Comparison of ENCODE assay signal across 8 mouse cellular contexts in genomic region chr3:51881981-51882380, GRCm38 (mm10).
DNase-seq lines count a peak whose midpoint lies in the region; ATAC-seq and TF ChIP-seq lines count a peak whose summit lies in the region.

No protein-coding gene starts in this region.

- peak; percentile 32 to 43 for DNase-seq in lung, adult 18-20 months
- DNase-seq in lung, adult 2 months, result no peak
- peak; percentile 66 for DNase-seq in lung, embryonic 14.5 days
- DNase-seq in thymus, postnatal 10 days (ENCODE audit: low spot score in 2 of 2), result peak; percentile 57 to 60
- DNase-seq in cerebellum, postnatal 36 days, result no peak
- no peak for DNase-seq in layer of hippocampus, postnatal 36 days
- no peak for DNase-seq in embryo, embryonic 10.5 days (ENCODE audit: low spot score)

- H3K4me1 ChIP-seq in lung, adult 2 months (ENCODE audit: control insufficient read depth, insufficient read depth, low read length), result peaks cover 7% of the 10 kb centered on the region
- H3K4me1 ChIP-seq in heart, embryonic 15.5 days (replicated peaks), result peaks cover 24% of the 10 kb centered on the region
- H3K4me1 ChIP-seq in lung, embryonic 14.5 days (ENCODE audit: insufficient read depth), result 0 out of 2 replicates have a peak, but pooled peaks cover 8% of the 10 kb centered on the region

- peak overlapping the region; percentile 45 for H3K27ac ChIP-seq in heart, embryonic 15.5 days
- H3K27ac ChIP-seq in lung, embryonic 14.5 days (ENCODE audit: low read depth), result no peak overlapping the region

- no peak for TF ChIP-seq POLR2A in lung, adult 2 months (IDR thresholded peaks at IDR 0.05; ENCODE audit: borderline replicate concordance, extremely low read depth, low read depth, low read length)

- H3K9ac ChIP-seq in heart, embryonic 15.5 days, result no peak overlapping the region
- no peak overlapping the region for H3K9ac ChIP-seq in lung, embryonic 14.5 days

- WGBS in lung, adult 2 months, result 25% methylated on average over 10 of the region's 10 CpGs
- WGBS in heart, embryonic 15.5 days, result 13% methylated on average over 10 of the region's 10 CpGs
- whole genome bisulfite sequencing in lung, embryonic 14.5 days, result 18% methylated on average over 10 of the region's 10 CpGs

- H3K9me3 ChIP-seq in heart, embryonic 15.5 days (replicated peaks), result no peaks in the 10 kb centered on the region
- no peaks in the 10 kb centered on the region for H3K9me3 ChIP-seq in lung, embryonic 14.5 days (ENCODE audit: low read depth, low read length)

- H3K4me3 ChIP-seq in lung, adult 2 months (replicated peaks; ENCODE audit: extremely low read depth, low read depth, low read length), result no peak overlapping the region
- H3K4me3 ChIP-seq in heart, embryonic 15.5 days, result no peak overlapping the region
- no peak overlapping the region for H3K4me3 ChIP-seq in lung, embryonic 14.5 days (ENCODE audit: low read depth, low read length)

- no peaks in the 10 kb centered on the region for H3K27me3 ChIP-seq in heart, embryonic 15.5 days
- no peaks in the 10 kb centered on the region for H3K27me3 ChIP-seq in lung, embryonic 14.5 days (ENCODE audit: insufficient read depth, low read length)

- no peak for TF ChIP-seq CTCF in lung, adult 2 months (IDR thresholded peaks at IDR 0.05; ENCODE audit: insufficient read depth, low read length)
- no peak for TF ChIP-seq CTCF in lung, embryonic 14.5 days (IDR thresholded peaks at IDR 0.05; ENCODE audit: low read depth)

- peak; percentile 72 for ATAC-seq in heart, embryonic 15.5 days (replicated peaks; ENCODE audit: insufficient number of reproducible peaks, insufficient read depth, low FRiP score, low read depth)
- peak; percentile 67; the same call in 1 of the 2 replicates for ATAC-seq in lung, embryonic 14.5 days (ENCODE audit: insufficient read depth)

- H3K36me3 ChIP-seq in heart, embryonic 15.5 days, result no peaks in the 10 kb centered on the region
- H3K36me3 ChIP-seq in lung, embryonic 14.5 days (ENCODE audit: insufficient read depth), result no peaks in the 10 kb centered on the region

- peak overlapping the region; percentile 38 for H3K4me2 ChIP-seq in heart, embryonic 15.5 days
- no peak overlapping the region for H3K4me2 ChIP-seq in lung, embryonic 14.5 days

Comparison
In these comparisons a context has a peak if more than half of its experiments do, and no peak if none do; other contexts are left out.
1. DNase-seq: peak in lung, adult 18-20 months (2 of 2), lung, embryonic 14.5 days (single experiment) and thymus, postnatal 10 days (2 of 2); none in lung, adult 2 months (single experiment), cerebellum, postnatal 36 days (0 of 2), layer of hippocampus, postnatal 36 days (0 of 2) and embryo, embryonic 10.5 days (single experiment).